ENCODE assay signal across 8 mouse cellular contexts in the genomic region with DNA sequence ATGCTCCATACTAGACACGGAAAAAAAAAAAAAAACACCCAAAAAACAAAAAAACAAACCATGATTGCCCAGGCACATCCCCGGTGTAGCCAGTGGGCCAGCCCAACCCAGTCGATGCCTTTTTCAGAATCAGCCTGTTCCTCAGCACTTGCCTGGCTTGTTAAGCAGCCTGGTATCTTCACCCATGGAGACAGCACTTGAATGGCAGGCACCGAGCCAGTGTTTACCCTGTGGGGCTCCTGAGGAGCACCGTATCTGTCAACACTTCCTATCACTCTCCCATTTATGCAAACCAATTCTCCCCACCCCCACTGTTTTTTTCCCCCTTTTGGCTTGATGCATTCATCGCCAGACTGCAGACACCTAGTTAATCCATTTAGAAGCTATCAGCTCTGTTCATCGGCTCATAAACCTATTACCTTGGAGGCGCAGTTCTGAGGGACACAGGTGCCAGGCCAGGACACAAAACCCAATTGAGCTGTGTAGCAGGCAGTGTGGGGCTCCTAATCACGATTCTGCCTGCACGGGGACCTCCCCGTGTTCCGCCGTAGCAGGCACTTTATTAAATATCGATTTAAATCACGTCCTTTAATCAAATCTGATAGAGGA.
DNase-seq lines count a peak whose midpoint lies in the region; ATAC-seq and TF ChIP-seq lines count a peak whose summit lies in the region.

No protein-coding gene starts in this region.

- H3K9me3 ChIP-seq in heart, postnatal 0 days (replicated peaks; ENCODE audit: control insufficient read depth, low read length) = no peaks in the 10 kb centered on the region
- H3K9me3 ChIP-seq in embryonic facial prominence, embryonic 11.5 days (replicated peaks; ENCODE audit: control insufficient read depth, low read length) = no peaks in the 10 kb centered on the region
- no peaks in the 10 kb centered on the region for H3K9me3 ChIP-seq in limb, embryonic 10.5 days (replicated peaks)

- peaks cover 15% of the 10 kb centered on the region for H3K4me1 ChIP-seq in heart, postnatal 0 days (ENCODE audit: control insufficient read depth, insufficient read depth)
- H3K4me1 ChIP-seq in heart, adult 2 months (ENCODE audit: control insufficient read depth, insufficient read depth, low read length) = no peaks in the 10 kb centered on the region
- H3K4me1 ChIP-seq in embryonic facial prominence, embryonic 11.5 days (ENCODE audit: control insufficient read depth, insufficient read depth, low read length) = no peaks in the 10 kb centered on the region
- H3K4me1 ChIP-seq in limb, embryonic 10.5 days = peaks cover 14% of the 10 kb centered on the region

- intact Hi-C loops in heart, adult 2 months (cut with DNase I) = no loop called here

- H3K27ac ChIP-seq in heart, postnatal 0 days (ENCODE audit: low read depth) = no peak overlapping the region
- no peak overlapping the region for H3K27ac ChIP-seq in heart, adult 2 months
- H3K27ac ChIP-seq in embryonic facial prominence, embryonic 11.5 days (replicated peaks; ENCODE audit: low read depth, low read length) = no peak overlapping the region
- no peak overlapping the region for H3K27ac ChIP-seq in limb, embryonic 10.5 days

- no peaks in the 10 kb centered on the region for H3K79me2 ChIP-seq in heart, adult 2 months (replicated peaks; ENCODE audit: control insufficient read depth, insufficient read depth, low read length)

- no peak for TF ChIP-seq CTCF in heart, postnatal 0 days (IDR thresholded peaks at IDR 0.05; ENCODE audit: low read depth)
- TF ChIP-seq CTCF in heart, adult 2 months (IDR thresholded peaks at IDR 0.05) = no peak

- peak overlapping the region; percentile 61 for H3K4me2 ChIP-seq in heart, postnatal 0 days (ENCODE audit: low read depth, low read length)
- peak overlapping the region; percentile 57 for H3K4me2 ChIP-seq in embryonic facial prominence, embryonic 11.5 days (ENCODE audit: low read depth, low read length)

- DNase-seq in heart, postnatal 0 days (ENCODE audit: low spot score) = no peak
- no peak for DNase-seq in heart, adult 2 months
- peak; percentile 9 for DNase-seq in adrenal gland, adult 8-10 months
- DNase-seq in embryonic facial prominence, embryonic 11.5 days (ENCODE audit: low spot score) = no peak
- DNase-seq in limb, embryonic 10.5 days (ENCODE audit: low spot score) = no peak
- DNase-seq in spleen, postnatal 36 days (ENCODE audit: low spot score in 2 of 2) = no peak
- no peak for DNase-seq in frontal cortex, postnatal 14 days (ENCODE audit: low spot score in 2 of 2)

- no peaks in the 10 kb centered on the region for H3K36me3 ChIP-seq in heart, postnatal 0 days (replicated peaks; ENCODE audit: control insufficient read depth, insufficient read depth, low read length)
- no peaks in the 10 kb centered on the region for H3K36me3 ChIP-seq in heart, adult 2 months (ENCODE audit: control insufficient read depth, insufficient read depth, low read length)
- H3K36me3 ChIP-seq in embryonic facial prominence, embryonic 11.5 days (replicated peaks; ENCODE audit: control insufficient read depth, insufficient read depth, low read depth, low read length) = no peaks in the 10 kb centered on the region
- H3K36me3 ChIP-seq in limb, embryonic 10.5 days = no peaks in the 10 kb centered on the region

- 7% methylated on average over 15 of the region's 15 CpGs for WGBS in heart, postnatal 0 days
- 12% methylated on average over 15 of the region's 15 CpGs for WGBS in heart, adult 2 months
- 23% methylated on average over 15 of the region's 15 CpGs for WGBS in embryonic facial prominence, embryonic 11.5 days
- WGBS in limb, embryonic 10.5 days = 14% methylated on average over 15 of the region's 15 CpGs

- TF ChIP-seq POLR2A in heart, adult 2 months (IDR thresholded peaks at IDR 0.05; ENCODE audit: insufficient read depth, low read depth, low read length) = no peak

- no peak for TF ChIP-seq EP300 in heart, postnatal 0 days (IDR thresholded peaks at IDR 0.05; ENCODE audit: low read depth)
- TF ChIP-seq EP300 in heart, adult 2 months (IDR thresholded peaks at IDR 0.05; ENCODE audit: insufficient read depth, low read depth, low read length) = no peak

- no peaks in the 10 kb centered on the region for H3K27me3 ChIP-seq in heart, postnatal 0 days (ENCODE audit: control insufficient read depth, insufficient read depth, low read length)
- H3K27me3 ChIP-seq in heart, adult 2 months (ENCODE audit: control insufficient read depth, insufficient read depth, low read length) = no peaks in the 10 kb centered on the region; the same call in 1 of the 2 replicates
- no peaks in the 10 kb centered on the region for H3K27me3 ChIP-seq in embryonic facial prominence, embryonic 11.5 days (ENCODE audit: control insufficient read depth, insufficient read depth, low read length)
- peaks cover 17% of the 10 kb centered on the region for H3K27me3 ChIP-seq in limb, embryonic 10.5 days (ENCODE audit: low read depth, poor library complexity, severe bottlenecking)

- no peak for ATAC-seq in heart, postnatal 0 days (ENCODE audit: insufficient read depth, low read depth)
- no peak for ATAC-seq in embryonic facial prominence, embryonic 11.5 days (replicated peaks; ENCODE audit: insufficient number of reproducible peaks, low FRiP score, low TSS enrichment, low read depth)
- ATAC-seq in megakaryocyte progenitor cell, adult 5-6 weeks (replicated peaks; ENCODE audit: poor library complexity) = no peak

- H3K9ac ChIP-seq in heart, postnatal 0 days (replicated peaks; ENCODE audit: low read depth, low read length) = no peak overlapping the region
- H3K9ac ChIP-seq in heart, adult 2 months (ENCODE audit: low read depth, low read length) = no peak overlapping the region
- H3K9ac ChIP-seq in embryonic facial prominence, embryonic 11.5 days (replicated peaks; ENCODE audit: low read length) = no peak overlapping the region

- peak overlapping the region; percentile 30 for H3K4me3 ChIP-seq in heart, postnatal 0 days (ENCODE audit: low read depth, low read length)
- H3K4me3 ChIP-seq in heart, adult 2 months = no peak overlapping the region
- H3K4me3 ChIP-seq in embryonic facial prominence, embryonic 11.5 days (ENCODE audit: low read depth, low read length) = no peak overlapping the region
- H3K4me3 ChIP-seq in limb, embryonic 10.5 days = peak overlapping the region; percentile 50

Comparison
In these comparisons a context has a peak if more than half of its experiments do, and no peak if none do; other contexts are left out.
1. H3K4me3 ChIP-seq: peak in heart, postnatal 0 days (single experiment) and limb, embryonic 10.5 days (single experiment); none in heart, adult 2 months (single experiment) and embryonic facial prominence, embryonic 11.5 days (single experiment).